In genomic region chr9:76705786-76706185, GRCm38 (mm10) we compare ENCODE assay signal across 23 mouse cellular contexts.
DNase-seq lines count a peak whose midpoint lies in the region; ATAC-seq and TF ChIP-seq lines count a peak whose summit lies in the region.
"Had no signal": no experiment of that assay in that cellular context is flagged by ENCODE, and none has a peak within 500 bp of the region (broad histone marks: within the 10 kb centered on the region; RNA-seq: fewer than 3 reads in every experiment).

No protein-coding gene starts in this region.

- peak; percentile 38 to 60 for DNase-seq in layer of hippocampus, adult 18-20 months (ENCODE audit: low spot score in 2 of 2)
- no peak for DNase-seq in layer of hippocampus, postnatal 36 days
- peak; percentile 1 for DNase-seq in midbrain, embryonic 14.5 days
- DNase-seq in midbrain, embryonic 11.5 days (ENCODE audit: low spot score, missing footprints) = no peak
- peak; percentile 12 to 30 for DNase-seq in layer of hippocampus, adult 8-10 months (ENCODE audit: low spot score in 2 of 2)
- DNase-seq in lung, postnatal 0 days (ENCODE audit: low spot score) = no peak
- no peak for DNase-seq in lung, adult 2 months
- DNase-seq: cerebellum, adult 9-10 months; gastrocnemius, postnatal 10 days; heart, adult 18-20 months; kidney, adult 9 months; kidney, postnatal 25 days; liver, embryonic 13.5 days had no signal

- H3K4me1 ChIP-seq in midbrain, embryonic 14.5 days (ENCODE audit: control insufficient read depth, insufficient read depth, low read length) = no peaks in the 10 kb centered on the region
- no peaks in the 10 kb centered on the region for H3K4me1 ChIP-seq in midbrain, embryonic 11.5 days (ENCODE audit: control insufficient read depth, insufficient read depth, low read length)
- no peaks in the 10 kb centered on the region for H3K4me1 ChIP-seq in lung, postnatal 0 days (ENCODE audit: insufficient read depth, low read depth, low read length)
- H3K4me1 ChIP-seq in lung, adult 2 months (ENCODE audit: control insufficient read depth, insufficient read depth, low read length) = no peaks in the 10 kb centered on the region
- H3K4me1 ChIP-seq: forebrain, embryonic 13.5 days; heart, embryonic 13.5 days; hindbrain, embryonic 13.5 days; intestine, embryonic 15.5 days; limb, embryonic 12.5 days; liver, embryonic 13.5 days; lung, embryonic 15.5 days; midbrain, embryonic 12.5 days; stomach, embryonic 15.5 days had no signal

- H3K27ac ChIP-seq in midbrain, embryonic 14.5 days (replicated peaks; ENCODE audit: low read depth, low read length) = no peak overlapping the region
- H3K27ac ChIP-seq in midbrain, embryonic 11.5 days (ENCODE audit: low read depth, low read length) = no peak overlapping the region
- no peak overlapping the region for H3K27ac ChIP-seq in lung, postnatal 0 days (ENCODE audit: low read length)
- H3K27ac ChIP-seq: forebrain, embryonic 13.5 days; heart, embryonic 13.5 days; hindbrain, embryonic 13.5 days; intestine, embryonic 15.5 days; limb, embryonic 12.5 days; liver, embryonic 13.5 days; lung, embryonic 15.5 days; midbrain, embryonic 12.5 days; stomach, embryonic 15.5 days had no signal

- H3K4me2 ChIP-seq in midbrain, embryonic 14.5 days (ENCODE audit: low read length) = no peak overlapping the region
- H3K4me2 ChIP-seq in midbrain, embryonic 11.5 days = no peak overlapping the region
- H3K4me2 ChIP-seq in lung, postnatal 0 days (replicated peaks; ENCODE audit: low read depth, low read length) = no peak overlapping the region
- H3K4me2 ChIP-seq: forebrain, embryonic 13.5 days; heart, embryonic 13.5 days; hindbrain, embryonic 13.5 days; intestine, embryonic 15.5 days; limb, embryonic 12.5 days; liver, embryonic 13.5 days; lung, embryonic 15.5 days; midbrain, embryonic 12.5 days; stomach, embryonic 15.5 days had no signal

- no peaks in the 10 kb centered on the region for H3K9me3 ChIP-seq in midbrain, embryonic 14.5 days (ENCODE audit: control insufficient read depth, low read length)
- H3K9me3 ChIP-seq in midbrain, embryonic 11.5 days (ENCODE audit: control insufficient read depth, low read length) = no peaks in the 10 kb centered on the region
- no peaks in the 10 kb centered on the region for H3K9me3 ChIP-seq in lung, postnatal 0 days (ENCODE audit: low read length)
- H3K9me3 ChIP-seq: forebrain, embryonic 13.5 days; heart, embryonic 13.5 days; hindbrain, embryonic 13.5 days; intestine, embryonic 15.5 days; limb, embryonic 12.5 days; liver, embryonic 13.5 days; lung, embryonic 15.5 days; midbrain, embryonic 12.5 days; stomach, embryonic 15.5 days had no signal

- TF ChIP-seq POLR2A in lung, adult 2 months (IDR thresholded peaks at IDR 0.05; ENCODE audit: borderline replicate concordance, extremely low read depth, low read depth, low read length) = no peak

- no peak overlapping the region for H3K4me3 ChIP-seq in midbrain, embryonic 14.5 days (replicated peaks; ENCODE audit: low read depth, low read length)
- H3K4me3 ChIP-seq in midbrain, embryonic 11.5 days (ENCODE audit: low read depth, low read length) = no peak overlapping the region
- H3K4me3 ChIP-seq in lung, postnatal 0 days (ENCODE audit: low read depth, low read length) = no peak overlapping the region
- no peak overlapping the region for H3K4me3 ChIP-seq in lung, adult 2 months (replicated peaks; ENCODE audit: extremely low read depth, low read depth, low read length)
- H3K4me3 ChIP-seq: erythroblast, embryonic 14.5 days; forebrain, embryonic 13.5 days; heart, embryonic 13.5 days; hindbrain, embryonic 13.5 days; intestine, embryonic 15.5 days; limb, embryonic 12.5 days; liver, embryonic 13.5 days; lung, embryonic 15.5 days; midbrain, embryonic 12.5 days; myocyte; stomach, embryonic 15.5 days had no signal

- H3K9ac ChIP-seq in midbrain, embryonic 14.5 days (replicated peaks; ENCODE audit: low read length) = no peak overlapping the region
- no peak overlapping the region for H3K9ac ChIP-seq in midbrain, embryonic 11.5 days (ENCODE audit: low read length)
- no peak overlapping the region for H3K9ac ChIP-seq in lung, postnatal 0 days (replicated peaks; ENCODE audit: low read depth)
- H3K9ac ChIP-seq: forebrain, embryonic 13.5 days; heart, embryonic 13.5 days; hindbrain, embryonic 13.5 days; intestine, embryonic 15.5 days; limb, embryonic 12.5 days; liver, embryonic 13.5 days; lung, embryonic 15.5 days; midbrain, embryonic 12.5 days; stomach, embryonic 15.5 days had no signal

- no peak for ATAC-seq in midbrain, embryonic 14.5 days (ENCODE audit: low FRiP score, low TSS enrichment)
- ATAC-seq in midbrain, embryonic 11.5 days (ENCODE audit: low FRiP score) = no peak
- no peak for ATAC-seq in lung, postnatal 0 days
- ATAC-seq: forebrain, embryonic 13.5 days; intestine, embryonic 15.5 days had no signal

- WGBS in midbrain, embryonic 14.5 days = 83% methylated on average over 5 of the region's 5 CpGs
- WGBS in midbrain, embryonic 11.5 days = 90% methylated on average over 5 of the region's 5 CpGs
- 82% methylated on average over 5 of the region's 5 CpGs for WGBS in lung, postnatal 0 days
- 77% methylated on average over 5 of the region's 5 CpGs for WGBS in lung, adult 2 months

- TF ChIP-seq EP300 in lung, postnatal 0 days (IDR thresholded peaks at IDR 0.05) = no peak

- TF ChIP-seq CTCF in lung, postnatal 0 days (IDR thresholded peaks at IDR 0.05) = no peak
- no peak for TF ChIP-seq CTCF in lung, adult 2 months (IDR thresholded peaks at IDR 0.05; ENCODE audit: insufficient read depth, low read length)

- H3K36me3 ChIP-seq in midbrain, embryonic 14.5 days (ENCODE audit: control insufficient read depth, insufficient read depth, low read length) = no peaks in the 10 kb centered on the region
- H3K36me3 ChIP-seq in midbrain, embryonic 11.5 days (ENCODE audit: control insufficient read depth, insufficient read depth, low read length) = no peaks in the 10 kb centered on the region
- no peaks in the 10 kb centered on the region for H3K36me3 ChIP-seq in lung, postnatal 0 days (ENCODE audit: insufficient read depth, low read length)
- H3K36me3 ChIP-seq: heart, embryonic 13.5 days; hindbrain, embryonic 13.5 days; intestine, embryonic 15.5 days; limb, embryonic 12.5 days; liver, embryonic 13.5 days; lung, embryonic 15.5 days; midbrain, embryonic 12.5 days; stomach, embryonic 15.5 days had no signal

- no peaks in the 10 kb centered on the region for H3K27me3 ChIP-seq in midbrain, embryonic 14.5 days (ENCODE audit: control insufficient read depth, insufficient read depth, low read length)
- H3K27me3 ChIP-seq in midbrain, embryonic 11.5 days (ENCODE audit: control insufficient read depth, insufficient read depth, low read length) = no peaks in the 10 kb centered on the region
- no peaks in the 10 kb centered on the region for H3K27me3 ChIP-seq in lung, postnatal 0 days (replicated peaks; ENCODE audit: insufficient read depth, low read length)
- H3K27me3 ChIP-seq: forebrain, embryonic 13.5 days; heart, embryonic 13.5 days; hindbrain, embryonic 13.5 days; intestine, embryonic 15.5 days; limb, embryonic 12.5 days; liver, embryonic 13.5 days; lung, embryonic 15.5 days; midbrain, embryonic 12.5 days; stomach, embryonic 15.5 days had no signal

Comparison
In these comparisons a context has a peak if more than half of its experiments do, and no peak if none do; other contexts are left out.
1. DNase-seq: peak in layer of hippocampus, adult 18-20 months (2 of 2), midbrain, embryonic 14.5 days (single experiment) and layer of hippocampus, adult 8-10 months (2 of 2); none in layer of hippocampus, postnatal 36 days (0 of 2), midbrain, embryonic 11.5 days (single experiment), lung, postnatal 0 days (single experiment) and lung, adult 2 months (single experiment).